Comparison of ENCODE assay signal across 10 mouse cellular contexts in genomic region chr11:74483153-74483817, GRCm38 (mm10).
"Had no signal": no experiment of that assay in that cellular context is flagged by ENCODE, and none has a peak within 500 bp of the region (broad histone marks: within the 10 kb centered on the region; RNA-seq: fewer than 3 reads in every experiment).

No protein-coding gene starts in this region.

- H3K27ac ChIP-seq: kidney, embryonic 15.5 days; limb, embryonic 13.5 days; liver, embryonic 14.5 days; midbrain, embryonic 12.5 days; stomach, postnatal 0 days had no signal

- H3K36me3 ChIP-seq: kidney, embryonic 15.5 days; limb, embryonic 13.5 days; midbrain, embryonic 12.5 days had no signal

- H3K27me3 ChIP-seq: kidney, embryonic 15.5 days; limb, embryonic 13.5 days; midbrain, embryonic 12.5 days had no signal

- H3K4me1 ChIP-seq: limb, embryonic 13.5 days had no signal

- H3K9ac ChIP-seq: kidney, embryonic 15.5 days; limb, embryonic 13.5 days; liver, embryonic 14.5 days; midbrain, embryonic 12.5 days had no signal

- DNase-seq: kidney, adult 2 months; kidney, postnatal 14 days; lung, adult 18-20 months; lung, postnatal 10 days; thymus, postnatal 4 days had no signal

- H3K4me3 ChIP-seq: kidney, embryonic 15.5 days; limb, embryonic 13.5 days; midbrain, embryonic 12.5 days had no signal

- H3K9me3 ChIP-seq: kidney, embryonic 15.5 days; limb, embryonic 13.5 days; midbrain, embryonic 12.5 days had no signal

- H3K4me2 ChIP-seq: kidney, embryonic 15.5 days; limb, embryonic 13.5 days; midbrain, embryonic 12.5 days had no signal
